Mouse (Mus musculus): ENCODE measurements around the gene Spint1. TPM values are rescaled to one million over a fixed set of nuclear protein-coding genes. Genes with fewer than 3 reads are reported as not detected.

Gene Spint1
- polyA plus RNA-seq, 1 experiment from 2014 or later: 6.4 TPM

GRCm38 (mm10) chr2:119277810-119278209 is 40.6 kb downstream of the Spint1 start:
- no peak overlapping the region for H3K4me2 ChIP-seq (replicated peaks)
- H3K9me3 ChIP-seq (replicated peaks): no peaks in the 10 kb centered on the region
- H3K27ac ChIP-seq: no peak overlapping the region
- no peaks in the 10 kb centered on the region for H3K4me1 ChIP-seq
- no peak for ATAC-seq (ENCODE audit: low FRiP score)
- no peaks in the 10 kb centered on the region for H3K36me3 ChIP-seq
- H3K27me3 ChIP-seq: no peaks in the 10 kb centered on the region
- no peak overlapping the region for H3K9ac ChIP-seq
- WGBS: 89% methylated on average over 23 of the region's 23 CpGs
- no peak overlapping the region for H3K4me3 ChIP-seq

- no peak for ATAC-seq (ENCODE audit: low FRiP score)
Observed at GRCm38 (mm10) chr2:119281899-119282565, 44.9 kb downstream of the Spint1 start.

DNA sequence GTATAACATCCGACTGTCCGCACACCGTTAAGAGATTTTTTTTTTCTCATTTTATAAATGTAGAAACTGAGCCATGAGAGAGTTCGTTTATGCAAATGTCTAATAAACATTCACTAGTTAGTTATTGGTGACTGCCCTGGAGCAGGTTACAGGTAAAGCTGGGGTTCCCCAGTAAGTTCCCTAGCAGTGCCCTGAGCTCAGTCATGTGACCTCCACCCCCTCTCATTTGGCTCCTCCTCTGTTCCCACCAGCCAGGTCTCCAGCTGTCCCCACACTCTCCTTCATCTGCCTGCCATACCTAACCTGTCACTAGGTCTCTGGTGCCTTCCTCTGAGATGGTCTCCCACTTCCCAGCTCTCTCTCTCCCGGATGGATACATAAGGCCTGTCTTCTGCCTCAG is 50.2 kb downstream of the Spint1 start:
- no peak overlapping the region for H3K4me2 ChIP-seq (replicated peaks)
- H3K36me3 ChIP-seq: peaks cover 12% of the 10 kb centered on the region; the same call in 1 of the 2 replicates
- H3K9me3 ChIP-seq (replicated peaks): no peaks in the 10 kb centered on the region
- no peak overlapping the region for H3K9ac ChIP-seq
- H3K27ac ChIP-seq: no peak overlapping the region
- no peaks in the 10 kb centered on the region for H3K27me3 ChIP-seq
- no peak for ATAC-seq (ENCODE audit: low FRiP score)
- no peak overlapping the region for H3K4me3 ChIP-seq
- WGBS: 90% methylated on average over 5 of the region's 5 CpGs
- peaks cover 16% of the 10 kb centered on the region for H3K4me1 ChIP-seq

More at GRCm38 (mm10) chr2:119281899-119282565, 44.9 kb downstream of the Spint1 start:
- no peaks in the 10 kb centered on the region for H3K36me3 ChIP-seq
- no peak overlapping the region for H3K4me3 ChIP-seq
- no peaks in the 10 kb centered on the region for H3K9me3 ChIP-seq (replicated peaks)
- H3K27ac ChIP-seq: no peak overlapping the region
- no peaks in the 10 kb centered on the region for H3K27me3 ChIP-seq
- WGBS: 88% methylated on average over 7 of the region's 7 CpGs
- H3K9ac ChIP-seq: no peak overlapping the region
- no peak overlapping the region for H3K4me2 ChIP-seq (replicated peaks)
- H3K4me1 ChIP-seq: no peaks in the 10 kb centered on the region

DNA sequence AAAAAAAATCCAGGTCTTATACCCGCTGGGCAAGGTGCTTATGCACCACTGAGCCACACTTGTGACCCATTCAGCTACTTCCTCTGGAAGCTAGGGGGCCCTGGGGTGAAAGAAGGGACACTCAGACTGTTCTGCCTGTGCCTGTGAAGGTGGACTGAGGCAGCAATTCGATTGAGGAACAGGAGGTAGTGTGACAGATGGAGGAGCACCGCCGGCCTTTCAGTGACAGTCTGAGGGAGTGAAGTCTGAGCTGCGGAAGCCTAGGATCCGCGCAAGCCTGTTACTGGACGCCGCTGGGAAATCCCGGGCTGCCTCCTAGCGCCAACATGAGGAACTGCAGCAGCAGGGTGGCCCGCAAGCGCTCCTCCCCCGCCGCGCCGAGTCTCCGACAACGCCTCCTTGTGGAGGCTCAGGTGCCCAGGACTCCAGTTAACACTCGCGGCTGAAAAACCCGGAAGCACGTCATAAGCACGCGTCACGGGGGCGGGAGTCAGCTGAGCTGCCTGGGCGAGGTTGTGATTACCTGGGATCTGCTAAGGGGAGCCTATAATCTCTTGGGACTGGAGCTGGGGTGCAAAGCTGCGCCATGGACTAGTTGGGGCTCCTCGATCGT is 51.2 kb downstream of the Spint1 start, which contains the start of gene Vps18:
Gene Vps18 (plus strand): TSS at position 471 of the 613 bp plus-strand sequence.
- Histone ChIP-seq H3K27ac (peak within 1 kb of the TSS; percentile 53; the same call in 1 of the 2 replicates), H3K36me3 (peaks cover 22% of the 10 kb centered on the region), H3K9ac (peak within 1 kb of the TSS; percentile 81), H3K9me3 (replicated peaks) (no peaks in the 10 kb centered on the region), H3K4me3 (peak within 1 kb of the TSS; percentile 67), H3K4me1 (peaks cover 16% of the 10 kb centered on the region), H3K27me3 (no peaks in the 10 kb centered on the region), H3K4me2 (replicated peaks) (peak within 1 kb of the TSS; percentile 71)
- under 1% methylated on average over 31 of the region's 31 CpGs for WGBS
- ATAC-seq (ENCODE audit: low FRiP score): peak; percentile 95

DNA sequence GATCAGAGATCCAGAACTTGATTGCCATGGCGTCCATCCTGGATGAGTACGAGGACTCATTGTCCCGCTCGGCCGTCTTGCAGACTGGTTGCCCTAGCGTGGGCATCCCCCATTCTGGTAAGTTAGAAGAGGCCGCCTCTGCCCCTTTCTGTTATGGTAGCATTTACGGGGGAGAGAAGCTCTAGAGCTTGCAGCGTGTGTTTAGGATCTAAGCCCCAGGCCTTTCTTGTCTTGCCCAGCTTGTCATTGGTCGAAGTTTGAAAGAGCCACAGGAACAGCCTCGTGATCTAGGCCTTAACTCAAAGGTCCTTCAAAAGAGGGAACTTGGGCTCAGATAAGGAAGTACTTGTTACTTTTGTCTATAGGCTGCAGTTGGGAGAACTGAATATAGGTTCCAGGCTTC is 51.9 kb downstream of the Spint1 start:
- Histone ChIP-seq H3K9me3 (replicated peaks) (no peaks in the 10 kb centered on the region), H3K4me3 (peak overlapping the region; percentile 67), H3K27me3 (no peaks in the 10 kb centered on the region), H3K27ac (no peak overlapping the region), H3K36me3 (peaks cover 29% of the 10 kb centered on the region), H3K4me2 (replicated peaks) (peak overlapping the region; percentile 71), H3K4me1 (peaks cover 16% of the 10 kb centered on the region), H3K9ac (peak overlapping the region; percentile 81)
- 5% methylated on average over 11 of the region's 11 CpGs for WGBS
- peak; percentile 21; the same call in 1 of the 2 replicates for ATAC-seq (ENCODE audit: low FRiP score)

DNA sequence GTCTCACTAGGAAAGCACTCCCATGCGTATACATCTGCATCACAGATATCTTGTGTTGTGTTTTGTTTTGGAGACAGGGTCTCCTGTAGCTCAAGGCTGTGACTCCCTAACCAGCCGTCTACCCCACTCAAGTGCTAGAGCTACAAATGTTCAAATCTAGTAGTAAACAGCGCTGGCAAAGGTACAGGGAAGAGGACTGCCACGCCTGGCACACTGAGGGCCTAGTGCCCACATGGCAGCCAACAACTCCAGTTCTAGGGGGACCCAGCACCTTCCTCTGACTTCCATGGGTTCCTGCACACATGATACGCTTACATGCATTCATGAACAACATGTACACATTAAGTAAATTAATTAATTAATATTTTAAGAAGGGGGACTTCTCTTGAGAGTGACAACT is 55.1 kb downstream of the Spint1 start:
- no peaks in the 10 kb centered on the region for H3K27me3 ChIP-seq
- 92% methylated on average over 5 of the region's 5 CpGs for WGBS

GRCm38 (mm10) chr2:119292852-119293251 is 55.7 kb downstream of the Spint1 start:
- 94% methylated on average over 17 of the region's 17 CpGs for WGBS
- H3K9me3 ChIP-seq (replicated peaks): no peaks in the 10 kb centered on the region
- peaks cover 15% of the 10 kb centered on the region for H3K4me1 ChIP-seq
- no peak overlapping the region for H3K9ac ChIP-seq
- no peak overlapping the region for H3K27ac ChIP-seq
- peaks cover 58% of the 10 kb centered on the region for H3K36me3 ChIP-seq
- no peak overlapping the region for H3K4me2 ChIP-seq (replicated peaks)
- H3K27me3 ChIP-seq: no peaks in the 10 kb centered on the region
- H3K4me3 ChIP-seq: no peak overlapping the region
- no peak for ATAC-seq (ENCODE audit: low FRiP score)

More for the DNA sequence above, 55.1 kb downstream of the Spint1 start:
- ATAC-seq (ENCODE audit: low FRiP score): no peak
- Histone ChIP-seq H3K27ac (no peak overlapping the region), H3K9me3 (replicated peaks) (no peaks in the 10 kb centered on the region), H3K9ac (no peak overlapping the region), H3K4me3 (no peak overlapping the region), H3K4me2 (replicated peaks) (no peak overlapping the region), H3K4me1 (peaks cover 16% of the 10 kb centered on the region), H3K36me3 (peaks cover 52% of the 10 kb centered on the region)

DNA sequence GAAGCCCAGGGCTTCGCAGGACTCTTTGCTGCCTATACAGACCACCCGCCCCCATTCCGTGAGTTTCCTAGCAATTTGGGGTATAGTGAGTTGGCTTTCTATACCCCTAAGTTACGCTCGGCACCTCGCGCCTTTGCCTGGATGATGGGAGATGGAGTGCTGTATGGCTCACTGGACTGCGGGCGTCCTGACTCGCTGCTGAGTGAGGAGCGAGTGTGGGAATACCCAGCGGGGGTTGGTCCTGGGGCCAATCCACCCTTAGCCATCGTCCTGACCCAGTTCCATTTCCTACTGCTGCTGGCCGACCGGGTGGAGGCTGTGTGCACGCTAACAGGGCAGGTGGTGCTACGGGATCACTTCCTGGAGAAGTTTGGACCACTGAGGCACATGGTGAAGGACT is 56.1 kb downstream of the Spint1 start:
- Histone ChIP-seq H3K4me1 (peaks cover 11% of the 10 kb centered on the region), H3K27ac (no peak overlapping the region), H3K9me3 (replicated peaks) (no peaks in the 10 kb centered on the region), H3K36me3 (peaks cover 61% of the 10 kb centered on the region), H3K4me3 (no peak overlapping the region), H3K4me2 (replicated peaks) (no peak overlapping the region), H3K9ac (no peak overlapping the region), H3K27me3 (no peaks in the 10 kb centered on the region)
- no peak for ATAC-seq (ENCODE audit: low FRiP score)
- WGBS: 92% methylated on average over 17 of the region's 17 CpGs

DNA sequence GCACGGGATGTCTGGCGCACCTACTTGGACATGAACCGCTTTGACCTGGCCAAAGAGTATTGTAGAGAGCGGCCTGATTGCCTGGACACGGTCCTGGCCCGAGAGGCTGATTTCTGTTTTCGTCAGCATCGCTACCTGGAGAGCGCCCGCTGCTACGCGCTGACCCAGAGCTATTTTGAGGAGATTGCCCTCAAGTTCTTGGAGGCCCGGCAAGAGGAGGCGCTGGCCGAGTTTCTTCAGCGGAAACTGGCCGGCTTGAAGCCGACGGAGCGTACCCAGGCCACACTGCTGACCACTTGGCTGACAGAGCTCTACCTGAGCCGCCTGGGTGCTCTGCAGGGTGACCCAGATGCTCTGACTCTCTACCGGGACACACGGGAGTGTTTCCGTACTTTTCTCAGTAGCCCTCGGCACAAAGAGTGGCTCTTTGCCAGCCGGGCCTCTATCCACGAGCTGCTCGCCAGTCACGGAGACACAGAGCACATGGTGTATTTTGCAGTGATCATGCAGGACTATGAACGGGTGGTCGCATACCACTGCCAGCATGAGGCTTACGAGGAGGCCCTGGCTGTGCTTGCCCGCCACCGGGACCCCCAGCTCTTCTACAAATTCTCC is 56.7 kb downstream of the Spint1 start:
- H3K9ac ChIP-seq: no peak overlapping the region
- no peak overlapping the region for H3K27ac ChIP-seq
- H3K4me1 ChIP-seq: peaks cover 11% of the 10 kb centered on the region
- no peaks in the 10 kb centered on the region for H3K9me3 ChIP-seq (replicated peaks)
- no peak for ATAC-seq (ENCODE audit: low FRiP score)
- no peak overlapping the region for H3K4me2 ChIP-seq (replicated peaks)
- WGBS: 96% methylated on average over 34 of the region's 34 CpGs
- peaks cover 67% of the 10 kb centered on the region for H3K36me3 ChIP-seq
- no peak overlapping the region for H3K4me3 ChIP-seq
- no peaks in the 10 kb centered on the region for H3K27me3 ChIP-seq

- H3K4me1 ChIP-seq: peaks cover 7% of the 10 kb centered on the region
- H3K4me2 ChIP-seq (replicated peaks): no peak overlapping the region
- H3K36me3 ChIP-seq: peaks cover 71% of the 10 kb centered on the region
- H3K27ac ChIP-seq: no peak overlapping the region
- ATAC-seq (ENCODE audit: low FRiP score): no peak
- WGBS: 95% methylated on average over 18 of the region's 18 CpGs
- no peaks in the 10 kb centered on the region for H3K27me3 ChIP-seq
- no peaks in the 10 kb centered on the region for H3K9me3 ChIP-seq (replicated peaks)
- H3K4me3 ChIP-seq: no peak overlapping the region
- H3K9ac ChIP-seq: no peak overlapping the region
Observed at GRCm38 (mm10) chr2:119294411-119294810, 57.2 kb downstream of the Spint1 start.

- Histone ChIP-seq H3K27ac (no peak overlapping the region), H3K9me3 (replicated peaks) (no peaks in the 10 kb centered on the region), H3K4me3 (no peak overlapping the region), H3K36me3 (peaks cover 68% of the 10 kb centered on the region), H3K9ac (no peak overlapping the region), H3K4me1 (peaks cover 20% of the 10 kb centered on the region), H3K4me2 (replicated peaks) (no peak overlapping the region), H3K27me3 (0 out of 2 replicates have a peak, but pooled peaks cover 4% of the 10 kb centered on the region)
- no peak for ATAC-seq (ENCODE audit: low FRiP score)
- 96% methylated on average over 12 of the region's 12 CpGs for WGBS
Observed at GRCm38 (mm10) chr2:119296756-119297155, 59.6 kb downstream of the Spint1 start.

DNA sequence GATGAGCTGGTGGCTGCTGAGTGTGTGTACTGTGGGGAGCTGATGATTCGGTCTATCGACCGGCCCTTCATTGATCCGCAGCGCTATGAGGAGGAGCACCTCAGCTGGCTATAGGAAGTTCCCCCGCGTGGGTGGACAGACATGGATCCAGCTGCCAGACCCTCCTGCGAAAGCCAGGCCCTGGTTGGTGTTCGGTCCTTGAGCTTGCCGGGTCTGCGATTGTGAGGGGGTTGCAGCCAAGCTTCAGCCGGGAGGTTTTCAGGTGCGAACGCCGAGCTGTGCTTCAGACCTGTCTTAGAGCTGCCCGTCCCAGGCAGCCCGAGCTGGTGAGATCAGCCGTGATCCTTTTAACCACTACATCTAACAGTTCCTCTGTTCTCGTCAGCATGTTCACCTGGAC is 60.3 kb downstream of the Spint1 start:
- WGBS: 96% methylated on average over 19 of the region's 19 CpGs

More for the DNA sequence above, 60.3 kb downstream of the Spint1 start:
- Histone ChIP-seq H3K9ac (no peak overlapping the region), H3K4me3 (no peak overlapping the region), H3K27me3 (0 out of 2 replicates have a peak, but pooled peaks cover 4% of the 10 kb centered on the region), H3K9me3 (replicated peaks) (no peaks in the 10 kb centered on the region), H3K27ac (no peak overlapping the region), H3K4me1 (peaks cover 20% of the 10 kb centered on the region), H3K36me3 (peaks cover 62% of the 10 kb centered on the region), H3K4me2 (replicated peaks) (no peak overlapping the region)
- ATAC-seq (ENCODE audit: low FRiP score): no peak

All from hindbrain, embryonic 12.5 days (tissue).